Mouse (Mus musculus) ES-Bruce4 (cell line): ENCODE measurements around the gene Mthfd2l. TPM values are rescaled to one million over a fixed set of nuclear protein-coding genes. Genes with fewer than 3 reads are reported as not detected.

Source experiments
- H3K27ac ChIP-seq: 2 replicates; pipeline ENCODE4 v1.5.1; 2012; ENCODE audit warnings: low read length, inconsistent platforms; ENCODE audit not compliant: insufficient read depth
- H3K27me3 ChIP-seq: 2 replicates; pipeline ENCODE4 v1.6.1; 2012; ENCODE audit warnings: mild to moderate bottlenecking, low read length, inconsistent platforms; ENCODE audit not compliant: control insufficient read depth, poor library complexity, insufficient read depth, severe bottlenecking
- H3K36me3 ChIP-seq: 2 replicates; pipeline ENCODE4 v1.6.1; 2012; ENCODE audit warnings: inconsistent platforms, mild to moderate bottlenecking, low read length, moderate library complexity; ENCODE audit not compliant: control insufficient read depth, poor library complexity, insufficient read depth, severe bottlenecking
- H3K4me1 ChIP-seq: one replicate; pipeline ENCODE4 v1.8.1; 2011; ENCODE audit warnings: low read length; ENCODE audit not compliant: control insufficient read depth, insufficient read depth
- H3K4me3 ChIP-seq: 2 replicates; pipeline ENCODE4 v1.5.1; 2011; ENCODE audit warnings: low read depth, mild to moderate bottlenecking, low read length
- H3K9ac ChIP-seq: 2 replicates; pipeline ENCODE4 v1.6.1; 2012; ENCODE audit warnings: low read depth, mild to moderate bottlenecking, inconsistent platforms; ENCODE audit not compliant: poor library complexity, severe bottlenecking
- H3K9me3 ChIP-seq: replicated peaks from 2 replicates; pipeline ENCODE4 v1.6.1; 2012; ENCODE audit warnings: mild to moderate bottlenecking, low read length, inconsistent platforms; ENCODE audit not compliant: control insufficient read depth, poor library complexity, insufficient read depth, severe bottlenecking
- CTCF ChIP-seq: IDR thresholded peaks from one replicate; pipeline ENCODE4 v1.8.1; 2011; ENCODE audit warnings: low read depth, low read length
- EP300 ChIP-seq: IDR thresholded peaks from 2 replicates; pipeline ENCODE4 v1.6.1; 2011; ENCODE audit warnings: low read depth, low read length; ENCODE audit not compliant: insufficient read depth
- POLR2A ChIP-seq: IDR thresholded peaks from one replicate; pipeline ENCODE4 v1.8.1; 2011; ENCODE audit warnings: low read length; ENCODE audit not compliant: insufficient read depth
- polyA plus RNA-seq: library from polyadenylated mRNA; stranded (reverse); fragments of >200 nt; gene quantifications from 2 replicates; pipeline ENCODE4 v1.2.4, GENCODE M21; 2011; ENCODE audit warnings: low read depth; ENCODE audit not compliant: missing spikeins, insufficient read depth, insufficient read length

The Mthfd2l gene
- polyA plus RNA-seq, 1 experiment = 9.8 TPM

- TF ChIP-seq CTCF (no peak), EP300 (0 out of 2 replicates have a peak, but pooled peaks have one; percentile 46), POLR2A (no peak)
- Histone ChIP-seq H3K4me1 (no peaks in the 10 kb centered on the region), H3K9me3 (no peaks in the 10 kb centered on the region; the same call in 1 of the 2 replicates), H3K27ac (no peak overlapping the region), H3K27me3 (no peaks in the 10 kb centered on the region), H3K9ac (no peak overlapping the region), H3K36me3 (no peaks in the 10 kb centered on the region), H3K4me3 (no peak overlapping the region)
These were observed 8.0 kb upstream of the Mthfd2l start for GRCm38 (mm10) chr5:90922958-90923357.

- TF ChIP-seq EP300 = no peak
- no peak for TF ChIP-seq CTCF
- TF ChIP-seq POLR2A = no peak
- Histone ChIP-seq H3K27me3 (no peaks in the 10 kb centered on the region), H3K9me3 (no peaks in the 10 kb centered on the region), H3K4me1 (no peaks in the 10 kb centered on the region), H3K36me3 (no peaks in the 10 kb centered on the region), H3K9ac (peak overlapping the region; percentile 67; the same call in 1 of the 2 replicates), H3K4me3 (peak overlapping the region; percentile 63), H3K27ac (peak overlapping the region; percentile 41; the same call in 1 of the 2 replicates)
These were observed 371 bp upstream of the Mthfd2l start for GRCm38 (mm10) chr5:90930546-90930945.

GRCm38 (mm10) chr5:90931911-90932310, 994 bp downstream of the Mthfd2l start:
- no peaks in the 10 kb centered on the region for H3K27me3 ChIP-seq
- H3K9ac ChIP-seq = peak overlapping the region; percentile 67
- no peak overlapping the region for H3K27ac ChIP-seq
- H3K9me3 ChIP-seq = no peaks in the 10 kb centered on the region
- no peaks in the 10 kb centered on the region for H3K36me3 ChIP-seq
- TF ChIP-seq POLR2A (no peak), EP300 (no peak), CTCF (no peak)
- H3K4me1 ChIP-seq = no peaks in the 10 kb centered on the region
- H3K4me3 ChIP-seq = peak overlapping the region; percentile 63

GRCm38 (mm10) chr5:90936706-90937105, 5.8 kb downstream of the Mthfd2l start:
- no peak overlapping the region for H3K9ac ChIP-seq
- no peaks in the 10 kb centered on the region for H3K9me3 ChIP-seq
- no peaks in the 10 kb centered on the region for H3K36me3 ChIP-seq
- no peak overlapping the region for H3K27ac ChIP-seq
- H3K4me3 ChIP-seq = no peak overlapping the region
- TF ChIP-seq CTCF (no peak), POLR2A (no peak), EP300 (no peak)
- no peaks in the 10 kb centered on the region for H3K27me3 ChIP-seq
- H3K4me1 ChIP-seq = no peaks in the 10 kb centered on the region

- no peak overlapping the region for H3K27ac ChIP-seq
- no peak for TF ChIP-seq EP300
- TF ChIP-seq CTCF = no peak
- no peak for TF ChIP-seq POLR2A
- H3K9ac ChIP-seq = no peak overlapping the region
- no peaks in the 10 kb centered on the region for H3K4me1 ChIP-seq
- H3K27me3 ChIP-seq = no peaks in the 10 kb centered on the region
- no peaks in the 10 kb centered on the region for H3K36me3 ChIP-seq
- H3K4me3 ChIP-seq = no peak overlapping the region
- H3K9me3 ChIP-seq = no peaks in the 10 kb centered on the region
These were observed 14.5 kb downstream of the Mthfd2l start for GRCm38 (mm10) chr5:90945453-90945852.

- no peak overlapping the region for H3K9ac ChIP-seq
- H3K36me3 ChIP-seq = no peaks in the 10 kb centered on the region
- no peak overlapping the region for H3K4me3 ChIP-seq
- H3K27me3 ChIP-seq = no peaks in the 10 kb centered on the region
- no peaks in the 10 kb centered on the region for H3K4me1 ChIP-seq
- H3K27ac ChIP-seq = no peak overlapping the region
- H3K9me3 ChIP-seq = no peaks in the 10 kb centered on the region
- TF ChIP-seq CTCF = no peak
- TF ChIP-seq EP300 = no peak
- TF ChIP-seq POLR2A = no peak
These were observed 18.6 kb downstream of the Mthfd2l start for GRCm38 (mm10) chr5:90949499-90949898.

GRCm38 (mm10) chr5:90951475-90951874, 20.6 kb downstream of the Mthfd2l start:
- H3K27ac ChIP-seq = no peak overlapping the region
- H3K9ac ChIP-seq = no peak overlapping the region
- H3K9me3 ChIP-seq = no peaks in the 10 kb centered on the region
- H3K27me3 ChIP-seq = no peaks in the 10 kb centered on the region
- no peaks in the 10 kb centered on the region for H3K4me1 ChIP-seq
- TF ChIP-seq EP300 (no peak), CTCF (peak; percentile 37)
- no peak overlapping the region for H3K4me3 ChIP-seq
- no peaks in the 10 kb centered on the region for H3K36me3 ChIP-seq
